Mouse (Mus musculus): ENCODE results near the gene Klhdc8b.
A peak's percentile ranks its signal among the peaks of the same experiment; 100 is the strongest.

GRCm38 (mm10) chr9:108474528-108474927 is 13.1 kb upstream of the Klhdc8b start:
- TF ChIP-seq EP300 (optimal IDR thresholded peaks at IDR 0.05) (no peak), CTCF (IDR thresholded peaks at IDR 0.05; ENCODE audit: low read depth) (peak; percentile 31; the same call in 1 of the 2 replicates)

All from stomach, postnatal 0 days (tissue).